Mouse (Mus musculus): ENCODE data around the gene Tmem43. TPM values are rescaled to one million over a fixed set of nuclear protein-coding genes. Genes with fewer than 3 reads are reported as not detected.

Tmem43 gene
- total and polyA plus RNA-seq, 3 experiments = 2.3 to 21.0 (median 16.2) TPM

GRCm38 (mm10) chr6:91533771-91534170 is 60.3 kb downstream of the Tmem43 start:
- H3K36me3 ChIP-seq (replicated peaks) = peaks cover 4% of the 10 kb centered on the region
- no peak overlapping the region for H3K4me3 ChIP-seq (ENCODE audit: low read depth, low read length)
- H3K4me1 ChIP-seq (ENCODE audit: insufficient read depth, low read depth, low read length) = no peaks in the 10 kb centered on the region
- TF ChIP-seq GATA1 (IDR thresholded peaks at IDR 0.05; ENCODE audit: borderline replicate concordance, low read length) (no peak), CTCF (IDR thresholded peaks at IDR 0.05; ENCODE audit: low read depth, low read length) (no peak), TAL1 (conservative IDR thresholded peaks at IDR 0.05; ENCODE audit: low read depth, low read length) (no peak), GATA2 (IDR thresholded peaks at IDR 0.05; ENCODE audit: borderline replicate concordance, low read depth, low read length) (no peak), POLR2AphosphoS5 (IDR thresholded peaks at IDR 0.05; ENCODE audit: insufficient replicate concordance, low read depth, low read length) (no peak)
- no peaks in the 10 kb centered on the region for H3K9me3 ChIP-seq (replicated peaks)
- H3K27me3 ChIP-seq (ENCODE audit: insufficient read depth, low read length) = peaks cover 11% of the 10 kb centered on the region
- no peak for ATAC-seq (ENCODE audit: extremely low read depth, insufficient number of reproducible peaks, low FRiP score, poor library complexity, severe bottlenecking)
- no peak for DNase-seq (ENCODE audit: low spot score)

- H3K36me3 ChIP-seq (replicated peaks) = peaks cover 4% of the 10 kb centered on the region
- H3K27me3 ChIP-seq (ENCODE audit: insufficient read depth, low read length) = peaks cover 11% of the 10 kb centered on the region
- no peaks in the 10 kb centered on the region for H3K4me1 ChIP-seq (ENCODE audit: insufficient read depth, low read depth, low read length)
- DNase-seq (ENCODE audit: low spot score) = no peak
- TF ChIP-seq POLR2AphosphoS5 (IDR thresholded peaks at IDR 0.05; ENCODE audit: insufficient replicate concordance, low read depth, low read length) = no peak
- H3K9me3 ChIP-seq (replicated peaks) = no peaks in the 10 kb centered on the region
- no peak for ATAC-seq (ENCODE audit: extremely low read depth, insufficient number of reproducible peaks, low FRiP score, poor library complexity, severe bottlenecking)
- no peak overlapping the region for H3K4me3 ChIP-seq (ENCODE audit: low read depth, low read length)
These were observed 60.8 kb downstream of the Tmem43 start for GRCm38 (mm10) chr6:91534268-91534667.

GRCm38 (mm10) chr6:91535231-91535630 is 61.7 kb downstream of the Tmem43 start:
- Histone ChIP-seq H3K9me3 (replicated peaks) (no peaks in the 10 kb centered on the region), H3K4me3 (ENCODE audit: low read depth, low read length) (no peak overlapping the region), H3K27me3 (ENCODE audit: insufficient read depth, low read length) (peaks cover 13% of the 10 kb centered on the region), H3K4me1 (ENCODE audit: insufficient read depth, low read depth, low read length) (no peaks in the 10 kb centered on the region), H3K36me3 (replicated peaks) (no peaks in the 10 kb centered on the region)
- ATAC-seq (ENCODE audit: extremely low read depth, insufficient number of reproducible peaks, low FRiP score, poor library complexity, severe bottlenecking) (no peak), DNase-seq (ENCODE audit: low spot score) (no peak)
- TF ChIP-seq CTCF (IDR thresholded peaks at IDR 0.05; ENCODE audit: low read depth, low read length) (no peak), TAL1 (conservative IDR thresholded peaks at IDR 0.05; ENCODE audit: low read depth, low read length) (no peak), GATA1 (IDR thresholded peaks at IDR 0.05; ENCODE audit: borderline replicate concordance, low read length) (no peak), POLR2AphosphoS5 (IDR thresholded peaks at IDR 0.05; ENCODE audit: insufficient replicate concordance, low read depth, low read length) (no peak), GATA2 (IDR thresholded peaks at IDR 0.05; ENCODE audit: borderline replicate concordance, low read depth, low read length) (no peak)

- no peaks in the 10 kb centered on the region for H3K9me3 ChIP-seq (replicated peaks)
- TF ChIP-seq POLR2AphosphoS5 (IDR thresholded peaks at IDR 0.05; ENCODE audit: insufficient replicate concordance, low read depth, low read length) (no peak), TAL1 (conservative IDR thresholded peaks at IDR 0.05; ENCODE audit: low read depth, low read length) (no peak), GATA1 (IDR thresholded peaks at IDR 0.05; ENCODE audit: borderline replicate concordance, low read length) (no peak), GATA2 (IDR thresholded peaks at IDR 0.05; ENCODE audit: borderline replicate concordance, low read depth, low read length) (no peak), CTCF (IDR thresholded peaks at IDR 0.05; ENCODE audit: low read depth, low read length) (no peak)
- ATAC-seq (ENCODE audit: extremely low read depth, insufficient number of reproducible peaks, low FRiP score, poor library complexity, severe bottlenecking) (no peak), DNase-seq (ENCODE audit: low spot score) (no peak)
- H3K27me3 ChIP-seq (ENCODE audit: insufficient read depth, low read length) = peaks cover 15% of the 10 kb centered on the region
- H3K36me3 ChIP-seq (replicated peaks) = no peaks in the 10 kb centered on the region
- H3K4me3 ChIP-seq (ENCODE audit: low read depth, low read length) = no peak overlapping the region
- H3K4me1 ChIP-seq (ENCODE audit: insufficient read depth, low read depth, low read length) = no peaks in the 10 kb centered on the region
These were observed 62.7 kb downstream of the Tmem43 start for GRCm38 (mm10) chr6:91536047-91536765.

Other genes starting within 250 kb of the Tmem43 start
- not detected in 2 replicates for gene Wnt7a, start 62.3 kb upstream of the Tmem43 start, total RNA-seq (2014; fragmentation: Nextera tagmentation)
- gene Wnt7a, start 62.3 kb upstream of the Tmem43 start, total RNA-seq (2017) = 0.05 and 0.06 TPM in 2 replicates
- gene Wnt7a, start 62.3 kb upstream of the Tmem43 start, polyA plus RNA-seq (2012) = not detected in 2 replicates
- gene Chchd4, start 157 bp upstream of the Tmem43 start, total RNA-seq (2014; fragmentation: Nextera tagmentation) = 9.6 and 11.8 TPM in 2 replicates
- 19.3 and 22.1 TPM in 2 replicates for gene Chchd4, start 157 bp upstream of the Tmem43 start, total RNA-seq (2017)
- 13.4 and 16.1 TPM in 2 replicates for gene Chchd4, start 157 bp upstream of the Tmem43 start, polyA plus RNA-seq (2012)
- gene Xpc, start 42.2 kb downstream of the Tmem43 start, total RNA-seq (2014; fragmentation: Nextera tagmentation) = 5.8 TPM in 2 replicates
- 13.1 and 16.6 TPM in 2 replicates for gene Xpc, start 42.2 kb downstream of the Tmem43 start, total RNA-seq (2017)
- 6.8 and 7.9 TPM in 2 replicates for gene Xpc, start 42.2 kb downstream of the Tmem43 start, polyA plus RNA-seq (2012)
- 41.3 and 47.4 TPM in 2 replicates for gene Lsm3, start 42.2 kb downstream of the Tmem43 start, total RNA-seq (2014; fragmentation: Nextera tagmentation)
- gene Lsm3, start 42.2 kb downstream of the Tmem43 start, total RNA-seq (2017) = 263 and 300 TPM in 2 replicates
- 10.2 and 15.3 TPM in 2 replicates for gene Lsm3, start 42.2 kb downstream of the Tmem43 start, polyA plus RNA-seq (2012)
- gene Slc6a6, start 210.3 kb downstream of the Tmem43 start, total RNA-seq (2014; fragmentation: Nextera tagmentation) = 1.6 TPM in 1 of 2 replicates, not detected in the other
- gene Slc6a6, start 210.3 kb downstream of the Tmem43 start, total RNA-seq (2017) = 2.8 and 3.8 TPM in 2 replicates
- 0.01 and 0.03 TPM in 2 replicates for gene Slc6a6, start 210.3 kb downstream of the Tmem43 start, polyA plus RNA-seq (2012)